Mouse (Mus musculus) layer of hippocampus, postnatal 36 days (tissue): ENCODE data around the gene Marveld2. TPM values are rescaled to one million over a fixed set of nuclear protein-coding genes. Genes with fewer than 3 reads are reported as not detected.

Experiments
- total RNA-seq, 2 experiments: library from RNA; stranded (reverse); gene quantifications; 2 replicates each; pipeline ENCODE4 v1.2.3; 2021

Gene Marveld2
- total RNA-seq, 2 experiments from 2014 or later = 1.0 to 1.2 TPM

Other genes starting within 250 kb of the Marveld2 start
- gene Naip1, start 164.1 kb downstream of the Marveld2 start, total RNA-seq = under 1 TPM; 0.12 to 0.13 TPM
- 10 to 100 TPM; 54.7 to 62.9 TPM for gene Gtf2h2, start 124.4 kb downstream of the Marveld2 start, total RNA-seq
- 10 to 100 TPM; 13.1 to 13.4 TPM for gene Ocln, start 64.3 kb downstream of the Marveld2 start, total RNA-seq
- 10 to 100 TPM; 84.9 to 86.4 TPM for gene Ak6, start 34.0 kb upstream of the Marveld2 start, total RNA-seq
- 10 to 100 TPM; 14.9 to 17.1 TPM for gene Rad17, start 34.1 kb upstream of the Marveld2 start, total RNA-seq
- 10 to 100 TPM; 23.1 to 23.9 TPM for gene Taf9, start 34.6 kb upstream of the Marveld2 start, total RNA-seq
- under 1 TPM; 0.15 to 0.17 TPM for gene Ccdc125, start 52.7 kb upstream of the Marveld2 start, total RNA-seq
- 10 to 100 TPM; 38.5 to 39.5 TPM for gene Cdk7, start 114.0 kb upstream of the Marveld2 start, total RNA-seq
- gene Mrps36, start 127.7 kb upstream of the Marveld2 start, total RNA-seq = 10 to 100 TPM; 54.1 to 54.4 TPM
- under 1 TPM in 1 of 2 experiments, not detected in 1; 0.57 TPM for gene Cenph, start 158.9 kb upstream of the Marveld2 start, total RNA-seq
- gene Ccnb1, start 169.6 kb upstream of the Marveld2 start, total RNA-seq = 1 to 10 TPM; 1.1 to 1.2 TPM
- gene Slc30a5, start 216.5 kb upstream of the Marveld2 start, total RNA-seq = 10 to 100 TPM; 39.9 to 40.7 TPM